Mouse (Mus musculus) hindbrain, postnatal 0 days (tissue): ENCODE results near the gene Bphl. TPM values are rescaled to one million over a fixed set of nuclear protein-coding genes. Genes with fewer than 3 reads are reported as not detected.

ENCODE experiments used
- ATAC-seq: fragments of 200-750 bp; cut with Nextera tagmentation; 2 replicates; pipeline ENCODE4 v1.8.0; 2017; ENCODE audit warnings: mild to moderate bottlenecking, moderate TSS enrichment, moderate library complexity
- DNase-seq: peaks from one replicate; pipeline ENCODE4 v3.0.0-alpha.2; 2015; ENCODE audit warnings: low spot score
- H3K27ac ChIP-seq: fragments of 300-500 bp; sonication (generic); 2 replicates; pipeline ENCODE4 v1.5.1; 2014; ENCODE audit warnings: mild to moderate bottlenecking
- H3K27me3 ChIP-seq: fragments of 300-500 bp; sonication (generic); 2 replicates; pipeline ENCODE4 v1.6.1; 2014; ENCODE audit warnings: low read length, mixed read lengths; ENCODE audit not compliant: insufficient read depth
- H3K36me3 ChIP-seq: fragments of 300-500 bp; sonication (generic); 2 replicates; pipeline ENCODE4 v1.6.1; 2014; ENCODE audit warnings: low read length, mixed read lengths; ENCODE audit not compliant: insufficient read depth
- H3K4me1 ChIP-seq: fragments of 300-500 bp; sonication (generic); 2 replicates; pipeline ENCODE4 v1.6.1; 2014; ENCODE audit warnings: antibody characterized with exemption, low read length, mixed read lengths; ENCODE audit not compliant: insufficient read depth
- H3K4me2 ChIP-seq: fragments of 300-500 bp; sonication (generic); 2 replicates; pipeline ENCODE4 v1.6.1; 2014; ENCODE audit warnings: low read depth, mild to moderate bottlenecking, low read length, moderate library complexity, mixed read lengths
- H3K4me3 ChIP-seq: fragments of 300-500 bp; sonication (generic); 2 replicates; pipeline ENCODE4 v1.5.1; 2014; ENCODE audit warnings: low read length
- H3K9ac ChIP-seq: fragments of 300-500 bp; sonication (generic); replicated peaks from 2 replicates; pipeline ENCODE4 v1.6.1; 2014; ENCODE audit warnings: mild to moderate bottlenecking, low read length, moderate library complexity, mixed read lengths
- H3K9me3 ChIP-seq: fragments of 300-500 bp; sonication (generic); 2 replicates; pipeline ENCODE4 v1.6.1; 2016; ENCODE audit warnings: low read length, mixed read lengths
- CTCF ChIP-seq: IDR thresholded peaks from 2 replicates; pipeline ENCODE4 v1.5.1; 2016; ENCODE audit warnings: antibody characterized with exemption, control low read depth, low read depth
- WGBS: fragments of 180-500 bp; shearing (Covaris S2); extraction: QIAGEN DNeasy Blood & Tissue Kit; methylation state at CpG from one replicate; pipeline ENCODE4 v1.1.7; 2014; 5-methylcytosine and 5-hydroxymethylcytosine counted together
- polyA plus RNA-seq: library from polyadenylated mRNA; unstranded; fragments of >200 nt; fragmentation: Nextera tagmentation; extraction: Ambion mirVana; gene quantifications from 2 replicates; pipeline ENCODE4 v1.2.1, GENCODE M21; 2015
- total RNA-seq: library from RNA; depleted of rRNA; stranded (reverse); fragments of >200 nt; gene quantifications from 2 replicates; pipeline ENCODE4 v1.2.3, GENCODE M21; 2014

The Bphl gene
- total and polyA plus RNA-seq, 2 experiments from 2014 or later: 50.4 to 60.7 TPM

DNA sequence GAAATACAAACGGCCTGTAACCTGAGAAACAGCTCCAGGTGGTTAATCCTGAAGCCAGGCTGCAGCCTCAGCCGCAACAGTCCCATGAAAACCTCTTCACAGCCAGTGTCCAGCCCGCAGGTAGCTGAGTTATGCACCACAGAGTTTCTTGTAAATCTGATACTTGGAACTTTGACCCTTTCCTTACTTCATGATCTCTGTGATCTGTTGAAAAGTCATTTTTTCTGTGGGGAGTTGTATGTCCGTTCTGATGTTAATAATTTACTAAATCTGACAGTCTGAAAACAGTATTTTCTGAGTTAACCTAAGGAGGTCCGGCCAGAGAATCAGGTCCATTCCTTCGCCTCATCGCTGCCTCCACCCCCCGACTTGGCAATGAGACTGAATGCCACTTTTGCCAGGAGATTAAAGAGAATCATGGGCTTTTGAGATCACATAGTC, 1.5 kb downstream of the Bphl start:
- DNase-seq (no peak), ATAC-seq (no peak)
- no peaks in the 10 kb centered on the region for H3K9me3 ChIP-seq
- no peaks in the 10 kb centered on the region for H3K36me3 ChIP-seq
- H3K4me1 ChIP-seq: peaks cover 9% of the 10 kb centered on the region
- no peak for TF ChIP-seq CTCF
- H3K4me2 ChIP-seq: peak overlapping the region; percentile 89
- no peaks in the 10 kb centered on the region for H3K27me3 ChIP-seq
- no peak overlapping the region for H3K27ac ChIP-seq
- 47% methylated on average over 8 of the region's 8 CpGs for WGBS
- peak overlapping the region; percentile 86; the same call in 1 of the 2 replicates for H3K9ac ChIP-seq
- peak overlapping the region; percentile 18 for H3K4me3 ChIP-seq

DNA sequence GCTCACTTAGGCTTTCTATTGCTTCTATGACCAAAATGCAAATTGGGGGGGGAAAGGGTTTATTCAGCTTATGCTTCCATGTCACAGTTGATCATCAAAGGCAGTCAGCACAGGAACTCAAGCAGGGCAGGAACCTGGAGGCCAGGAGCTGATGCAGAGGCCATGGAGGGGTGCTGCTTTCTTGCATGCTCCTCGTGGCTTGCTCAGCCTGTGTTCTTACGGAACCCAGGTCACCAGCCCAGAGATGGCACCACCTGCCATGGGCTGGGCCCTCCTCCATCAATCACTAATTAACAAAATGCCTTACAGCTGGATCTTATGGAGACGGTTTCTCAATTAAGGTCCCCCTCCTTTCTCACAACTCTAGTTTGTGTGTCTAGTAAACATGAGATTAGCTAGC, 2.7 kb downstream of the Bphl start:
- DNase-seq (no peak), ATAC-seq (no peak)
- peaks cover 9% of the 10 kb centered on the region for H3K4me1 ChIP-seq
- TF ChIP-seq CTCF: no peak
- H3K9ac ChIP-seq: no peak overlapping the region
- H3K27me3 ChIP-seq: no peaks in the 10 kb centered on the region
- no peak overlapping the region for H3K4me3 ChIP-seq
- WGBS: 96% methylated on average over 3 of the region's 3 CpGs
- no peak overlapping the region for H3K4me2 ChIP-seq
- H3K27ac ChIP-seq: no peak overlapping the region
- no peaks in the 10 kb centered on the region for H3K36me3 ChIP-seq
- no peaks in the 10 kb centered on the region for H3K9me3 ChIP-seq

DNA sequence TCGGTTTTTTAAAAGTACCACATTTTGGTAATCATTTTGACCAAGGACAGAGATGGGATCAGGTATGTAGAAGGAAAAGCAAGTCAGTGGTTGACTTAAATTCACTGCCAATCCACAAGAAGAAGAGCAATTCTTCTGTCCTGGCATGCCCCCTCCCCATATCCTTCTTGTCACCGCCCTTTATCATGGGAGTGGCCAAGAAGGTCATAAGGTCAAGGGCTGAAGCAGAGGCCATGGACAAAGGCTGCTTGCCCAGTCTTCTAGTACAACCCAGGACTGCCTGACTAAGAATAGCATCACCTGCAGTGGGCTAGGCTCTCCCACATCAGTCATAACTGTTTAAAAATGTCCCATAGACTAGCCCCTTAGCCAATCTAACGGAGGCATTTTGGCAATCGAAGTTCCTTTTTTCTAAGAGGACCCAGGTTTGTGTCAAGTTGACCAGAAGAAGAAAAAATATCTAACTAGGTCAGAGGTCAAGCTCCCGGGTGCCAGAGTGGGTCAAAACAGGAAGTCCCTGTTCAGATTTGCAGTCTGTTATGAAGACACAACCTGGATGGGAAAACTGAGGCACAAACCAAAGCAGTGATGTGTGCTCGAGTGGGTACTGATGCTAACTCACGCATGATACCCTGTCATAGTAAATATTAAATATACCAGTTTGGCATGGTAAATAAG, 6.5 kb downstream of the Bphl start:
- ATAC-seq: no peak
- no peak for DNase-seq
- Histone ChIP-seq H3K27me3 (no peaks in the 10 kb centered on the region), H3K36me3 (0 out of 2 replicates have a peak, but pooled peaks cover 5% of the 10 kb centered on the region), H3K4me3 (no peak overlapping the region), H3K9ac (no peak overlapping the region), H3K4me1 (peaks cover 2% of the 10 kb centered on the region; the same call in 1 of the 2 replicates), H3K9me3 (no peaks in the 10 kb centered on the region), H3K4me2 (no peak overlapping the region), H3K27ac (no peak overlapping the region)
- no peak for TF ChIP-seq CTCF
- 80% methylated on average over 7 of the region's 7 CpGs for WGBS

DNA sequence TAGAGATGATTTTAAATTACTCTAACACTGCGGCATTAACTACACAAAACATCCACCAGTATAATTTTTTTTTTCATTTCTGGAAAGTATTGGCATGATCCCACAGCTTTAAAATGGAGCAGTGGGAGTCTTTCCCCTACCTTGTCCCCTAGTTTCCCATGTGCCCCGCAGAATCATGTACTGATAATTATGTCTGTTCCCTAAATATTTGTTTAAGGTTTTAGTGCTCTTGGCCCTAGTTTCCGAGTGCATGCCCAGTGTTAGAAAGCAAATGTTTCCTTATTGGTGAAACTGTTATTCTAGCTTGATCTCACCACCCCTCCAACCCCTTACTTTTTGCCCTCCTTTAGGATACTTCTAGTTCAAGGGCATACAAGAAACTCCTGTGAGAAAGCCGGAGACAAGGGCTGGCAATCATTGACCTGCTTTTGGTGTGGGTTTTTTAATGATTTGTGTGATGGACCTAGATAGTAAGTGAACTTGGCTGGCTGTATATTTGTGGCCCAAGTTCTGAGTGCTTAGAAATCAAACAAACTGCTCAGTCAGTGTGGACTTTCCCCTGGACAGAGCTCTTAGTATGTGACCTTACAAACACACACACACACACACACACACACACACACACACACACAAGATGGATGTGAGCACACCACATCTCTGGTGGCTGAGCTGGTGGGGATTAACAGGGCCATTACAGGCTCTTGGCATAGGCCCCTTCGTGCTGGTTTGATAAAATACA, 8.3 kb downstream of the Bphl start:
- 71% methylated on average over 5 of the region's 5 CpGs for WGBS
- ATAC-seq: 0 out of 2 replicates have a peak, but pooled peaks have one; percentile 4

DNA sequence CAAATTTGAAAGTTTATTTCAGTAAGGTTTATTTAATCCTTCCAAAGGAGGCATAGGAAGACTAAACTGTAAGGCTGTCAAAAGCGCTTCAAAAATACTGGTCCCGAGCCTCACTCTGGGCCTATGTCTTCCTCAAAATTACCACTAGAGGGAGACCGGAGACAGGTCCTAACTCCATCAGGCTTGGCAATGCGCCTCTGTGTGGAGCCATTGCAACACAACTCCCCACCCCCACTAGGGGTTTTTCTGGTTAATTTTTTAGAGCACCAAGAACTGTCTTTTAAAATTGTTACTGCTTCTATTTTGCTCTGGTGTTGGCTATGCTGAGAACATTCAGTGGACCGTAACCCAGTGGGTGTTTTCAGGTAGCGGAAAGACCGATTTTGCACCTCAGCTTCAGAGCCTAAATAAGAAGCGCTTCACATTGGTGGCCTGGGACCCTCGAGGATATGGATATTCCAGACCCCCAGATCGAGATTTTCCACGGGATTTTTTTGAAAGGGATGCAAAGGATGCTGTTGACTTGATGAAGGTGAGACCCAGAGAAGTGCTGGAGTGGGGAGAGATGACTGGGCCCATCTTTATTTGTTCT, 9.1 kb downstream of the Bphl start:
- Histone ChIP-seq H3K27me3 (no peaks in the 10 kb centered on the region), H3K9ac (no peak overlapping the region), H3K27ac (no peak overlapping the region), H3K36me3 (0 out of 2 replicates have a peak, but pooled peaks cover 5% of the 10 kb centered on the region), H3K4me1 (no peaks in the 10 kb centered on the region), H3K4me2 (no peak overlapping the region), H3K9me3 (no peaks in the 10 kb centered on the region), H3K4me3 (no peak overlapping the region)
- peak; percentile 96 for TF ChIP-seq CTCF
- peak; percentile 95 for DNase-seq
- 38% methylated on average over 11 of the region's 11 CpGs for WGBS
- ATAC-seq: peak; percentile 95

More for the DNA sequence above, 8.3 kb downstream of the Bphl start:
- H3K27me3 ChIP-seq: no peaks in the 10 kb centered on the region
- TF ChIP-seq CTCF: no peak
- H3K4me2 ChIP-seq: no peak overlapping the region
- no peak overlapping the region for H3K4me3 ChIP-seq
- 0 out of 2 replicates have a peak, but pooled peaks cover 5% of the 10 kb centered on the region for H3K36me3 ChIP-seq
- no peak overlapping the region for H3K27ac ChIP-seq
- DNase-seq: no peak
- H3K9me3 ChIP-seq: no peaks in the 10 kb centered on the region
- H3K9ac ChIP-seq: no peak overlapping the region
- H3K4me1 ChIP-seq: no peaks in the 10 kb centered on the region

DNA sequence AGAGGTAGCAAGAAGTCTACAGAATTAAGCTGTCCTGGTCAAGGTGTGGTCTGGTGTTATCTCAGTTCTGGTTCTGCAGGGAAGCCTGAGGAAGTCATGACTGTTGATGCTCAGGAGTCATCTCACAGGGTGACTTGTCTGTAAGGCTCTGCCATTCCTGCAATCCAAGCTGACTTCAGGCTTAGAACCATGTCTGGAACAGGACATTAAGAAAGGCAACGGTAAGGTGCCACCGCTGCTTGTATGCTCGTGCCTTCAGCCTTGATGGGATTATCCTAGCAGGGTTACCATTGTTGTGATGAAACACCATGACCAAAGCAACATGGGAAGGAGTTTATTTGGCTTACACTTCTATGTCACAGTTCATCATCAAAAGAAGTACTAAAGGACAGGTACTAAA, 10.1 kb downstream of the Bphl start:
- H3K4me3 ChIP-seq: no peak overlapping the region
- 84% methylated on average over 3 of the region's 3 CpGs for WGBS
- no peaks in the 10 kb centered on the region for H3K9me3 ChIP-seq
- H3K4me2 ChIP-seq: no peak overlapping the region
- 0 out of 2 replicates have a peak, but pooled peaks cover 6% of the 10 kb centered on the region for H3K36me3 ChIP-seq
- no peak overlapping the region for H3K27ac ChIP-seq
- no peaks in the 10 kb centered on the region for H3K4me1 ChIP-seq
- no peak overlapping the region for H3K9ac ChIP-seq
- no peak for DNase-seq
- ATAC-seq: no peak
- TF ChIP-seq CTCF: no peak
- H3K27me3 ChIP-seq: no peaks in the 10 kb centered on the region
